In genomic region chr13:32649982-32650381, GRCm38 (mm10) we compare ENCODE assay signal across 15 mouse cellular contexts.
"Had no signal": no experiment of that assay in that cellular context is flagged by ENCODE, and none has a peak within 500 bp of the region (broad histone marks: within the 10 kb centered on the region; RNA-seq: fewer than 3 reads in every experiment).

No protein-coding gene starts in this region.

- H3K27me3 ChIP-seq: liver, embryonic 13.5 days; midbrain, embryonic 12.5 days; neural tube, embryonic 13.5 days; stomach, embryonic 15.5 days had no signal

- H3K4me1 ChIP-seq: liver, embryonic 13.5 days; midbrain, embryonic 12.5 days; neural tube, embryonic 13.5 days; stomach, embryonic 15.5 days had no signal

- H3K9me3 ChIP-seq: liver, embryonic 13.5 days; midbrain, embryonic 12.5 days; neural tube, embryonic 13.5 days; stomach, embryonic 15.5 days had no signal

- H3K4me2 ChIP-seq: liver, embryonic 13.5 days; midbrain, embryonic 12.5 days; neural tube, embryonic 13.5 days; stomach, embryonic 15.5 days had no signal

- DNase-seq: kidney, adult 9 months; kidney, postnatal 10 days; kidney, postnatal 4 days; liver; liver, embryonic 13.5 days; liver, postnatal 0 days; lung, postnatal 36 days; retina, postnatal 1 day; thymus, adult 2 months; thymus, postnatal 25 days had no signal

- H3K27ac ChIP-seq: layer of hippocampus, adult 2 months; liver, embryonic 13.5 days; midbrain, embryonic 12.5 days; neural tube, embryonic 13.5 days; stomach, embryonic 15.5 days had no signal

- H3K36me3 ChIP-seq: liver, embryonic 13.5 days; midbrain, embryonic 12.5 days; neural tube, embryonic 13.5 days; stomach, embryonic 15.5 days had no signal

- H3K9ac ChIP-seq: liver, embryonic 13.5 days; liver, postnatal 0 days; midbrain, embryonic 12.5 days; neural tube, embryonic 13.5 days; stomach, embryonic 15.5 days had no signal

- H3K4me3 ChIP-seq: layer of hippocampus, adult 2 months; liver, embryonic 13.5 days; midbrain, embryonic 12.5 days; neural tube, embryonic 13.5 days; stomach, embryonic 15.5 days had no signal

- ATAC-seq: liver, postnatal 0 days; midbrain, embryonic 16.5 days had no signal
